Mouse (Mus musculus): ENCODE results near the gene Prpf3. TPM values are rescaled to one million over a fixed set of nuclear protein-coding genes. Genes with fewer than 3 reads are reported as not detected.

Prpf3 gene
- polyA plus RNA-seq, 1 experiment from 2014 or later = 68.4 TPM

- Histone ChIP-seq H3K27ac (ENCODE audit: low read depth, low read length) (no peak overlapping the region), H3K27me3 (replicated peaks; ENCODE audit: control insufficient read depth, insufficient read depth, low read length) (no peaks in the 10 kb centered on the region), H3K4me1 (replicated peaks; ENCODE audit: control insufficient read depth, insufficient read depth, low read length) (peaks cover 4% of the 10 kb centered on the region), H3K4me2 (no peak overlapping the region), H3K36me3 (ENCODE audit: control insufficient read depth, insufficient read depth, low read length) (no peaks in the 10 kb centered on the region), H3K9me3 (ENCODE audit: control insufficient read depth, low read length) (no peaks in the 10 kb centered on the region), H3K9ac (ENCODE audit: low read depth, low read length) (no peak overlapping the region), H3K4me3 (ENCODE audit: low read depth, low read length) (no peak overlapping the region)
- DNase-seq (ENCODE audit: low spot score) = no peak
- 79% methylated on average over 4 of the region's 4 CpGs for WGBS
- no peak for ATAC-seq (replicated peaks; ENCODE audit: low FRiP score)
These were observed 56.9 kb downstream of the Prpf3 start for GRCm38 (mm10) chr3:95798756-95799155.

GRCm38 (mm10) chr3:95794299-95794698 is 61.4 kb downstream of the Prpf3 start:
- no peaks in the 10 kb centered on the region for H3K9me3 ChIP-seq (ENCODE audit: control insufficient read depth, low read length)
- H3K9ac ChIP-seq (ENCODE audit: low read depth, low read length) = no peak overlapping the region
- H3K4me2 ChIP-seq = no peak overlapping the region
- no peaks in the 10 kb centered on the region for H3K36me3 ChIP-seq (ENCODE audit: control insufficient read depth, insufficient read depth, low read length)
- DNase-seq (ENCODE audit: low spot score) (no peak), ATAC-seq (replicated peaks; ENCODE audit: low FRiP score) (no peak)
- WGBS = 86% methylated on average over 1 of the region's 1 CpGs
- H3K27ac ChIP-seq (ENCODE audit: low read depth, low read length) = no peak overlapping the region
- no peaks in the 10 kb centered on the region for H3K27me3 ChIP-seq (replicated peaks; ENCODE audit: control insufficient read depth, insufficient read depth, low read length)
- no peaks in the 10 kb centered on the region for H3K4me1 ChIP-seq (replicated peaks; ENCODE audit: control insufficient read depth, insufficient read depth, low read length)
- H3K4me3 ChIP-seq (ENCODE audit: low read depth, low read length) = no peak overlapping the region

- H3K27me3 ChIP-seq (replicated peaks; ENCODE audit: control insufficient read depth, insufficient read depth, low read length) = no peaks in the 10 kb centered on the region
- H3K4me1 ChIP-seq (replicated peaks; ENCODE audit: control insufficient read depth, insufficient read depth, low read length) = no peaks in the 10 kb centered on the region
- no peak overlapping the region for H3K27ac ChIP-seq (ENCODE audit: low read depth, low read length)
- no peaks in the 10 kb centered on the region for H3K36me3 ChIP-seq (ENCODE audit: control insufficient read depth, insufficient read depth, low read length)
- WGBS = 82% methylated on average over 2 of the region's 2 CpGs
- DNase-seq (ENCODE audit: low spot score) (no peak), ATAC-seq (replicated peaks; ENCODE audit: low FRiP score) (no peak)
- H3K4me2 ChIP-seq = no peak overlapping the region
- no peak overlapping the region for H3K4me3 ChIP-seq (ENCODE audit: low read depth, low read length)
- H3K9me3 ChIP-seq (ENCODE audit: control insufficient read depth, low read length) = no peaks in the 10 kb centered on the region
- H3K9ac ChIP-seq (ENCODE audit: low read depth, low read length) = no peak overlapping the region
These were observed 62.0 kb downstream of the Prpf3 start for GRCm38 (mm10) chr3:95793662-95794061.

- Histone ChIP-seq H3K9me3 (ENCODE audit: control insufficient read depth, low read length) (no peaks in the 10 kb centered on the region), H3K27me3 (replicated peaks; ENCODE audit: control insufficient read depth, insufficient read depth, low read length) (no peaks in the 10 kb centered on the region), H3K27ac (ENCODE audit: low read depth, low read length) (no peak overlapping the region), H3K9ac (ENCODE audit: low read depth, low read length) (no peak overlapping the region), H3K4me2 (no peak overlapping the region), H3K36me3 (ENCODE audit: control insufficient read depth, insufficient read depth, low read length) (peaks cover 28% of the 10 kb centered on the region), H3K4me1 (replicated peaks; ENCODE audit: control insufficient read depth, insufficient read depth, low read length) (no peaks in the 10 kb centered on the region), H3K4me3 (ENCODE audit: low read depth, low read length) (no peak overlapping the region)
- no peak for ATAC-seq (replicated peaks; ENCODE audit: low FRiP score)
- DNase-seq (ENCODE audit: low spot score) = peak; percentile 22
- 94% methylated on average over 4 of the region's 4 CpGs for WGBS
These were observed 70.2 kb downstream of the Prpf3 start for GRCm38 (mm10) chr3:95785501-95785900.

Other genes starting within 250 kb of the Prpf3 start
- 51.3 and 55.8 TPM in 2 replicates for gene Ensa, start 230.9 kb downstream of the Prpf3 start, polyA plus RNA-seq (2014; fragmentation: Nextera tagmentation; extraction: Ambion mirVana)
- gene Mcl1, start 197.1 kb downstream of the Prpf3 start, polyA plus RNA-seq (2014; fragmentation: Nextera tagmentation; extraction: Ambion mirVana) = 52.2 and 57.7 TPM in 2 replicates
- gene Adamtsl4, start 168.0 kb downstream of the Prpf3 start, polyA plus RNA-seq (2014; fragmentation: Nextera tagmentation; extraction: Ambion mirVana) = 0.38 and 1.2 TPM in 2 replicates
- 30.4 and 31.7 TPM in 2 replicates for gene Ecm1, start 116.3 kb downstream of the Prpf3 start, polyA plus RNA-seq (2014; fragmentation: Nextera tagmentation; extraction: Ambion mirVana)
- gene Tars2, start 95.7 kb downstream of the Prpf3 start, polyA plus RNA-seq (2014; fragmentation: Nextera tagmentation; extraction: Ambion mirVana) = 97.9 and 102 TPM in 2 replicates
- 18.8 and 18.9 TPM in 2 replicates for gene Rprd2, start 37.0 kb downstream of the Prpf3 start, polyA plus RNA-seq (2014; fragmentation: Nextera tagmentation; extraction: Ambion mirVana)
- gene Mrps21, start 15.6 kb upstream of the Prpf3 start, polyA plus RNA-seq (2014; fragmentation: Nextera tagmentation; extraction: Ambion mirVana) = 311 and 340 TPM in 2 replicates
- gene Ciart, start 26.4 kb upstream of the Prpf3 start, polyA plus RNA-seq (2014; fragmentation: Nextera tagmentation; extraction: Ambion mirVana) = 7.9 and 8.1 TPM in 2 replicates
- gene BC028528, start 36.1 kb upstream of the Prpf3 start, polyA plus RNA-seq (2014; fragmentation: Nextera tagmentation; extraction: Ambion mirVana) = 9.5 and 13.5 TPM in 2 replicates
- 34.3 and 35.1 TPM in 2 replicates for gene Aph1a, start 38.1 kb upstream of the Prpf3 start, polyA plus RNA-seq (2014; fragmentation: Nextera tagmentation; extraction: Ambion mirVana)
- gene Car14, start 48.8 kb upstream of the Prpf3 start, polyA plus RNA-seq (2014; fragmentation: Nextera tagmentation; extraction: Ambion mirVana) = 27.4 and 28.9 TPM in 2 replicates
- 110 TPM in 2 replicates for gene Anp32e, start 73.4 kb upstream of the Prpf3 start, polyA plus RNA-seq (2014; fragmentation: Nextera tagmentation; extraction: Ambion mirVana)
- 21.6 and 22.9 TPM in 2 replicates for gene Plekho1, start 140.1 kb upstream of the Prpf3 start, polyA plus RNA-seq (2014; fragmentation: Nextera tagmentation; extraction: Ambion mirVana)
- 17.4 and 18.5 TPM in 2 replicates for gene Vps45, start 202.6 kb upstream of the Prpf3 start, polyA plus RNA-seq (2014; fragmentation: Nextera tagmentation; extraction: Ambion mirVana)
- gene Otud7b, start 248.6 kb upstream of the Prpf3 start, polyA plus RNA-seq (2014; fragmentation: Nextera tagmentation; extraction: Ambion mirVana) = 7.1 and 7.9 TPM in 2 replicates

Data from liver, embryonic 11.5 days (tissue).